Comparison of ENCODE assay signal across 9 mouse cellular contexts in genomic region chr11:117275999-117276398, GRCm38 (mm10).
DNase-seq lines count a peak whose midpoint lies in the region; ATAC-seq lines count a peak whose summit lies in the region.
"Had no signal": no experiment of that assay in that cellular context is flagged by ENCODE, and none has a peak within 500 bp of the region (broad histone marks: within the 10 kb centered on the region; RNA-seq: fewer than 3 reads in every experiment).

No protein-coding gene starts in this region.

- no peaks in the 10 kb centered on the region for H3K27me3 ChIP-seq in forebrain, embryonic 10.5 days (ENCODE audit: poor library complexity, severe bottlenecking)
- no peaks in the 10 kb centered on the region for H3K27me3 ChIP-seq in forebrain, embryonic 12.5 days
- H3K27me3 ChIP-seq in heart, embryonic 13.5 days (replicated peaks): peaks cover 34% of the 10 kb centered on the region

- no peak overlapping the region for H3K4me2 ChIP-seq in forebrain, embryonic 12.5 days
- H3K4me2 ChIP-seq in heart, embryonic 13.5 days: peak overlapping the region; percentile 13; the same call in 1 of the 2 replicates

- no peak overlapping the region for H3K9ac ChIP-seq in forebrain, embryonic 12.5 days
- peak overlapping the region; percentile 52 for H3K9ac ChIP-seq in heart, embryonic 13.5 days
- H3K9ac ChIP-seq: liver, embryonic 14.5 days had no signal

- H3K9me3 ChIP-seq in forebrain, embryonic 10.5 days: no peaks in the 10 kb centered on the region
- no peaks in the 10 kb centered on the region for H3K9me3 ChIP-seq in forebrain, embryonic 12.5 days
- H3K9me3 ChIP-seq in heart, embryonic 13.5 days: no peaks in the 10 kb centered on the region

- 0 out of 2 replicates have a peak overlapping the region, but pooled peaks have one; percentile 13 for H3K27ac ChIP-seq in forebrain, embryonic 10.5 days
- no peak overlapping the region for H3K27ac ChIP-seq in forebrain, embryonic 12.5 days
- H3K27ac ChIP-seq in heart, embryonic 13.5 days (replicated peaks): peak overlapping the region; percentile 56; the same call in 1 of the 2 replicates
- H3K27ac ChIP-seq: liver, embryonic 14.5 days had no signal

- 34% methylated on average over 6 of the region's 6 CpGs for WGBS in forebrain, embryonic 10.5 days
- 34% methylated on average over 6 of the region's 6 CpGs for WGBS in forebrain, embryonic 12.5 days
- 34% methylated on average over 6 of the region's 6 CpGs for WGBS in heart, embryonic 13.5 days

- H3K4me3 ChIP-seq in forebrain, embryonic 10.5 days: no peak overlapping the region
- no peak overlapping the region for H3K4me3 ChIP-seq in forebrain, embryonic 12.5 days (replicated peaks)
- H3K4me3 ChIP-seq in heart, embryonic 13.5 days: no peak overlapping the region

- peaks cover 37% of the 10 kb centered on the region for H3K36me3 ChIP-seq in forebrain, embryonic 10.5 days (replicated peaks)
- no peaks in the 10 kb centered on the region for H3K36me3 ChIP-seq in forebrain, embryonic 12.5 days (replicated peaks)
- H3K36me3 ChIP-seq in heart, embryonic 13.5 days: no peaks in the 10 kb centered on the region

- ATAC-seq in forebrain, embryonic 12.5 days (ENCODE audit: low FRiP score): no peak
- ATAC-seq in heart, embryonic 13.5 days (ENCODE audit: extremely low read depth, insufficient number of reproducible peaks, low FRiP score, low TSS enrichment): no peak

- no peak for DNase-seq in forebrain, embryonic 10.5 days (ENCODE audit: extremely low spot score, low spot score)
- DNase-seq in adrenal gland, adult 8-10 months: peak; percentile 92
- peak; percentile 85 for DNase-seq in kidney, postnatal 14 days
- DNase-seq in skeletal muscle tissue, adult 2 months (ENCODE audit: low read depth, low spot score): peak; percentile 63
- no peak for DNase-seq in frontal cortex, postnatal 14 days (ENCODE audit: low spot score in 2 of 2)
- no peak for DNase-seq in right cerebral cortex, postnatal 4 days

- H3K4me1 ChIP-seq in forebrain, embryonic 10.5 days: peaks cover 97% of the 10 kb centered on the region
- H3K4me1 ChIP-seq in forebrain, embryonic 12.5 days: peaks cover 51% of the 10 kb centered on the region
- peaks cover 72% of the 10 kb centered on the region for H3K4me1 ChIP-seq in heart, embryonic 13.5 days

Comparison
In these comparisons a context has a peak if more than half of its experiments do, and no peak if none do; other contexts are left out.
1. DNase-seq: peak in adrenal gland, adult 8-10 months (single experiment), kidney, postnatal 14 days (single experiment) and skeletal muscle tissue, adult 2 months (single experiment); none in forebrain, embryonic 10.5 days (single experiment), frontal cortex, postnatal 14 days (0 of 2) and right cerebral cortex, postnatal 4 days (single experiment).